Mouse (Mus musculus): ENCODE measurements around the gene Adcy3.

The Adcy3 gene

GRCm38 (mm10) chr12:4132941-4133846 is at the start of gene Adcy3:
TSS of gene Adcy3 (plus strand) at chr12:4133103.
- peak in 1 of 2 experiments; percentile 62 for DNase-seq (ENCODE audit: low spot score in 2 of 2)

- no peak for DNase-seq (ENCODE audit: low spot score in 2 of 2)
These were observed 49.5 kb upstream of the Adcy3 start for GRCm38 (mm10) chr12:4083441-4083840.

- DNase-seq (ENCODE audit: low spot score in 2 of 2): peak in 1 of 2 experiments; percentile 80
These were observed 25.5 kb upstream of the Adcy3 start for GRCm38 (mm10) chr12:4107383-4107782.

GRCm38 (mm10) chr12:4116132-4116531 is 16.8 kb upstream of the Adcy3 start:
- no peak for DNase-seq (ENCODE audit: low spot score in 2 of 2)

GRCm38 (mm10) chr12:4117136-4117535 is 15.8 kb upstream of the Adcy3 start:
- DNase-seq (ENCODE audit: low spot score in 2 of 2): no peak

GRCm38 (mm10) chr12:4117579-4117978 is 15.3 kb upstream of the Adcy3 start:
- DNase-seq (ENCODE audit: low spot score in 2 of 2): peak; percentile 74

GRCm38 (mm10) chr12:4127346-4127745 is 5.6 kb upstream of the Adcy3 start:
- DNase-seq (ENCODE audit: low spot score in 2 of 2): no peak

GRCm38 (mm10) chr12:4133847-4134212 is 927 bp downstream of the Adcy3 start:
- peak in 1 of 2 experiments; percentile 28 for DNase-seq (ENCODE audit: low spot score in 2 of 2)

- DNase-seq (ENCODE audit: low spot score in 2 of 2): no peak
These were observed 10.3 kb downstream of the Adcy3 start for GRCm38 (mm10) chr12:4143179-4143578.

- no peak for DNase-seq (ENCODE audit: low spot score in 2 of 2)
These were observed 18.0 kb downstream of the Adcy3 start for GRCm38 (mm10) chr12:4150936-4151335.

GRCm38 (mm10) chr12:4151969-4152368 is 19.1 kb downstream of the Adcy3 start:
- no peak for DNase-seq (ENCODE audit: low spot score in 2 of 2)

GRCm38 (mm10) chr12:4157466-4157865 is 24.6 kb downstream of the Adcy3 start:
- DNase-seq (ENCODE audit: low spot score in 2 of 2): no peak

GRCm38 (mm10) chr12:4158179-4158578 is 25.3 kb downstream of the Adcy3 start:
- DNase-seq (ENCODE audit: low spot score in 2 of 2): no peak

- DNase-seq (ENCODE audit: low spot score in 2 of 2): no peak
These were observed 26.1 kb downstream of the Adcy3 start for GRCm38 (mm10) chr12:4158868-4159632.

- DNase-seq (ENCODE audit: low spot score in 2 of 2): no peak
These were observed 27.4 kb downstream of the Adcy3 start for GRCm38 (mm10) chr12:4160322-4160721.

- DNase-seq (ENCODE audit: low spot score in 2 of 2): no peak
These were observed 30.0 kb downstream of the Adcy3 start for GRCm38 (mm10) chr12:4162886-4163285.

GRCm38 (mm10) chr12:4166970-4167369 is 34.1 kb downstream of the Adcy3 start:
- DNase-seq (ENCODE audit: low spot score in 2 of 2): no peak

- DNase-seq (ENCODE audit: low spot score in 2 of 2): no peak
These were observed 36.2 kb downstream of the Adcy3 start for GRCm38 (mm10) chr12:4169058-4169457.

GRCm38 (mm10) chr12:4169622-4170021 is 36.7 kb downstream of the Adcy3 start:
- no peak for DNase-seq (ENCODE audit: low spot score in 2 of 2)

GRCm38 (mm10) chr12:4173108-4173790 is 40.3 kb downstream of the Adcy3 start:
- DNase-seq (ENCODE audit: low spot score in 2 of 2): no peak

GRCm38 (mm10) chr12:4178839-4179238 is 45.9 kb downstream of the Adcy3 start:
- no peak for DNase-seq (ENCODE audit: low spot score in 2 of 2)

GRCm38 (mm10) chr12:4179671-4180233 is 46.8 kb downstream of the Adcy3 start:
- no peak for DNase-seq (ENCODE audit: low spot score in 2 of 2)
